Mouse (Mus musculus) layer of hippocampus, adult 8-10 months (tissue): ENCODE data around the gene Irgm1. TPM values are rescaled to one million over a fixed set of nuclear protein-coding genes. Genes with fewer than 3 reads are reported as not detected.
"Not testable (repeated sequence)": the region's sequence is repeated elsewhere in the genome, so short reads cannot be mapped to it uniquely, and the experiment has no call there.

ENCODE experiments used
- DNase-seq, 2 experiments: peaks; one replicate each; pipeline ENCODE4 v3.0.0; 2022; ENCODE audit warnings: low spot score in 2 of 2
- total RNA-seq, 4 experiments: library from RNA; stranded (reverse); gene quantifications; 2 replicates each; pipeline ENCODE4 v1.2.4; 2022

Irgm1 gene
- total RNA-seq, 4 experiments from 2014 or later, result 6.8 to 25.6 (median 12.4) TPM

GRCm38 (mm10) chr11:48853474-48854180 is 17.9 kb downstream of the Irgm1 start:
- DNase-seq, result peak; percentile 87 to 97

GRCm38 (mm10) chr11:48852624-48853473 is 18.6 kb downstream of the Irgm1 start:
- no peak for DNase-seq

- no peak for DNase-seq
Measured at GRCm38 (mm10) chr11:48852190-48852589, 19.3 kb downstream of the Irgm1 start.

- no peak for DNase-seq
Measured at GRCm38 (mm10) chr11:48851270-48851995, 20.1 kb downstream of the Irgm1 start.

- DNase-seq, result no peak
Measured at GRCm38 (mm10) chr11:48850240-48850639, 21.2 kb downstream of the Irgm1 start.

- DNase-seq, result no peak
Measured at GRCm38 (mm10) chr11:48846881-48847280, 24.6 kb downstream of the Irgm1 start.

GRCm38 (mm10) chr11:48846362-48846761 is 25.1 kb downstream of the Irgm1 start:
- not testable (repeated sequence) for DNase-seq

- DNase-seq, result no peak
Measured at GRCm38 (mm10) chr11:48845244-48845815, 26.2 kb downstream of the Irgm1 start.

GRCm38 (mm10) chr11:48844309-48844708 is 27.2 kb downstream of the Irgm1 start:
- DNase-seq, result no peak

- no peak for DNase-seq
Measured at GRCm38 (mm10) chr11:48843202-48843601, 28.3 kb downstream of the Irgm1 start.

GRCm38 (mm10) chr11:48842378-48842792 is 29.1 kb downstream of the Irgm1 start:
- no peak for DNase-seq

- DNase-seq, result no peak
Measured at GRCm38 (mm10) chr11:48841213-48841612, 30.3 kb downstream of the Irgm1 start.

GRCm38 (mm10) chr11:48840805-48841204 is 30.7 kb downstream of the Irgm1 start:
- DNase-seq, result no peak

- no peak for DNase-seq
Measured at GRCm38 (mm10) chr11:48838879-48839680, 32.4 kb downstream of the Irgm1 start.

- DNase-seq, result no peak
Measured at GRCm38 (mm10) chr11:48838181-48838797, 33.2 kb downstream of the Irgm1 start.

GRCm38 (mm10) chr11:48837310-48838180 is 33.9 kb downstream of the Irgm1 start:
- no peak for DNase-seq

- no peak for DNase-seq
Measured at GRCm38 (mm10) chr11:48836990-48837309, 34.5 kb downstream of the Irgm1 start.

- DNase-seq, result no peak
Measured at GRCm38 (mm10) chr11:48835923-48836322, 35.6 kb downstream of the Irgm1 start.
